Mouse (Mus musculus): ENCODE data around the gene Il2. TPM values are rescaled to one million over a fixed set of nuclear protein-coding genes. Genes with fewer than 3 reads are reported as not detected.

The Il2 gene
- polyA plus RNA-seq (2015; fragmentation: Nextera tagmentation; extraction: Ambion mirVana) = 0.46 and 0.61 TPM in 2 replicates

DNA sequence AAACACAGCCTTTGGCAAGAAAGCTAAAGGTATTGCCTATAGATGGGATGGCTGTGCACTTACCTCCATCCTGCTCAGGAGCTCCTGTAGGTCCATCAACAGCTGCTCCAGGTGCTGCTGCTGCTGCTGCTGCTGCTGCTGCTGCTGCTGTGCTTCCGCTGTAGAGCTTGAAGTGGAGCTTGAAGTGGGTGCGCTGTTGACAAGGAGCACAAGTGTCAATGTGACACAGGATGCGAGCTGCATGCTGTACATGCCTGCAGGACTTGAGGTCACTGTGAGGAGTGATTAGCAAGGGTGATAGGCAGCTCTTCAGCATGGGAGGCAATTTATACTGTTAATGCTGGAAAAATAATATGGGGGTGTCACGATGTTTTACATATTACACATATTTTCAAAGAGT, at the start of gene Il2:
Il2 (minus strand) TSS at position 305 of the 400 bp plus-strand sequence.
- DNase-seq (ENCODE audit: low spot score) (no peak), ATAC-seq (replicated peaks; ENCODE audit: low FRiP score, low read depth) (no peak)
- WGBS = 67% methylated on average over 4 of the region's 4 CpGs
- H3K9me3 ChIP-seq (replicated peaks; ENCODE audit: low read length) = no peaks in the 10 kb centered on the region
- no peaks in the 10 kb centered on the region for H3K27me3 ChIP-seq (ENCODE audit: insufficient read depth, low read length)
- no peak for TF ChIP-seq CTCF (IDR thresholded peaks at IDR 0.05; ENCODE audit: low read depth)
- H3K36me3 ChIP-seq (ENCODE audit: insufficient read depth, low read length) = no peaks in the 10 kb centered on the region
- no peak within 1 kb of the TSS for H3K4me3 ChIP-seq (replicated peaks; ENCODE audit: low read depth, low read length)
- no peak within 1 kb of the TSS for H3K4me2 ChIP-seq (ENCODE audit: low read length)
- no peak within 1 kb of the TSS for H3K9ac ChIP-seq (ENCODE audit: low read depth, low read length)
- H3K27ac ChIP-seq = no peak within 1 kb of the TSS
- no peaks in the 10 kb centered on the region for H3K4me1 ChIP-seq (replicated peaks; ENCODE audit: insufficient read depth, low read length)

DNA sequence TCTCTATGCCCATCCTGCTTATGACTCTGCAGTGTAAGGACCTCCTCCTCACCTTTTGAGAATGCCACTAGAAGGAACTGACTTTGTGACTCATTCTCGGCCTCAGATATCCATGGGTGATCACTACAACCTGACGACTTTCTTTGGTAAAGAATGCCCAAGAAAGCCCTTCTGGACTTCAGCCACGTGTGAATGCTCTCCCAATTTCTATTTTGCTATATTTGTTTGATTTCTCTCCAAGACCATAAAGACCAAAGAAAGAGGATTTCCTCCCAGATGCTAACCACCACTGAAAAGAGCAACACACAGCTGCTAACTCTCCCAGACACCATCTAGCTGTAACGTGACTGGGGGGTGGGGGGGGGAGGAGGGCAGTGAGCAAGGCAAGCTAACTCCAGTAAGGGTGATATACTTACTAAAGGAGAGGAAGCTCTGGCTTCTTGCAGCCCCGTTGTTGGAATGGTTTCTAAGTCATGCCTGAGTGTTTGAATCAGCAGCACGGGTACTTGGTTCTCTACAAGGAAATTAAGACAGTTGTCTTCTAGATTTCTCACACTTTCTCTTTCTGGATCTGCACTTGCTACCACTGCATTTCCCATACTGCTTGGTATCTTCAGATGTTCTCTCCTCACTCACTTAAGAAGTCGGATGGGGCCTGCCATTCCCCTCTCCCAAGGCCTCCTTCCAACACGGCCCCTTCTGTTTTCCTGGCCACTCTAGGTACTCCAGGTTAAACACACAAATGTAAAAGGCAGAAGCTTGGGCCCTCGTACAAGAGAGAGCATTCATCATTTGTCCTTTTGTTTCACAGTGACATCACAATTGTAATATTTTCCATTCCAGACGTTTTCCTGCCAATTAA, 49.2 kb upstream of the Il2 start:
- Histone ChIP-seq H3K36me3 (ENCODE audit: insufficient read depth, low read length) (no peaks in the 10 kb centered on the region), H3K4me3 (replicated peaks; ENCODE audit: low read depth, low read length) (no peak overlapping the region), H3K9me3 (replicated peaks; ENCODE audit: low read length) (no peaks in the 10 kb centered on the region), H3K9ac (ENCODE audit: low read depth, low read length) (no peak overlapping the region), H3K27me3 (ENCODE audit: insufficient read depth, low read length) (no peaks in the 10 kb centered on the region), H3K4me1 (replicated peaks; ENCODE audit: insufficient read depth, low read length) (no peaks in the 10 kb centered on the region), H3K27ac (no peak overlapping the region), H3K4me2 (ENCODE audit: low read length) (no peak overlapping the region)
- DNase-seq (ENCODE audit: low spot score) (no peak), ATAC-seq (replicated peaks; ENCODE audit: low FRiP score, low read depth) (no peak)
- 63% methylated on average over 10 of the region's 10 CpGs for WGBS
- no peak for TF ChIP-seq CTCF (IDR thresholded peaks at IDR 0.05; ENCODE audit: low read depth)

DNA sequence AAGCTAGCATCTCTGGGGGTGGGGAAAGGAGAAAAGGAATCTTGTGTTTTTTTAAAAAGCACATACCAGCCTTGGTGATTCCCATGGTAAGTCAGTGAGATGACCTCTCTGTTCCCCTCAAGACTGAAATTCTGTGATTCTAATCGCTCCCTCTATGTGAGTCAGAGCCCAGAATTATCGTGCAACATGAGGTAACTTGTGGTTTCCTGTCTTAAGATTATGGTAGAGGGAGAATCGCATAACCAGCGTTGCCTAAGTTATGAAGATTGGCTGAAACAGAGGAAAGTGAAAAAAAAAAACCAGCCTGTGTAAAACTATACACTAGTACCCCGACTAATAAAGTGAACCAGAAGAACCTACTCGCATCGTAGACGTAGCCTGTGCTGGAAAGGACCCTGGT, 47.5 kb upstream of the Il2 start:
- ATAC-seq (replicated peaks; ENCODE audit: low FRiP score, low read depth) (no peak), DNase-seq (ENCODE audit: low spot score) (no peak)
- 87% methylated on average over 8 of the region's 8 CpGs for WGBS
- TF ChIP-seq CTCF (IDR thresholded peaks at IDR 0.05; ENCODE audit: low read depth) = no peak
- no peak overlapping the region for H3K4me3 ChIP-seq (replicated peaks; ENCODE audit: low read depth, low read length)
- no peaks in the 10 kb centered on the region for H3K27me3 ChIP-seq (ENCODE audit: insufficient read depth, low read length)
- no peaks in the 10 kb centered on the region for H3K36me3 ChIP-seq (ENCODE audit: insufficient read depth, low read length)
- no peaks in the 10 kb centered on the region for H3K4me1 ChIP-seq (replicated peaks; ENCODE audit: insufficient read depth, low read length)
- no peak overlapping the region for H3K27ac ChIP-seq
- no peak overlapping the region for H3K4me2 ChIP-seq (ENCODE audit: low read length)
- no peaks in the 10 kb centered on the region for H3K9me3 ChIP-seq (replicated peaks; ENCODE audit: low read length)
- no peak overlapping the region for H3K9ac ChIP-seq (ENCODE audit: low read depth, low read length)

DNA sequence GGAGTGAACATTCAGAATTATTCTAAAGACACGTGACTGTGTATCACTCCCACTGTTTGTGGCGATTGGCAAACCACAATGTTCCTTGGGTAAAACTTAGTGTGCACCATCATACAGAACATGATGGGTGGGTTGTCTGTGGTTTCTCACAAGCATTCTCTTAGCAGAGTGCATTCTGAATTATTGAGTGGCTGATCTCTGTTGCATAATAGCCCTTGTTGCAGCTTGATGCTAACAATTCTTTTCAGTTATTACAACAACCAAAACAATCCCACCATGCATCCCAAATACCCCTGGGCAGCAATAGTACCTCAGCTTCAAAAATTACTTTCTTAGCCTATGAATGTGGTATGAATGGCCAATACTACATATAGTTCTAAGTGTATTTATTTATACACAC, 43.5 kb upstream of the Il2 start:
- H3K27me3 ChIP-seq (ENCODE audit: insufficient read depth, low read length) = no peaks in the 10 kb centered on the region
- ATAC-seq (replicated peaks; ENCODE audit: low FRiP score, low read depth) = no peak
- no peak overlapping the region for H3K9ac ChIP-seq (ENCODE audit: low read depth, low read length)
- no peaks in the 10 kb centered on the region for H3K4me1 ChIP-seq (replicated peaks; ENCODE audit: insufficient read depth, low read length)
- H3K36me3 ChIP-seq (ENCODE audit: insufficient read depth, low read length) = no peaks in the 10 kb centered on the region
- WGBS = 99% methylated on average over 2 of the region's 2 CpGs
- no peak for TF ChIP-seq CTCF (IDR thresholded peaks at IDR 0.05; ENCODE audit: low read depth)
- no peaks in the 10 kb centered on the region for H3K9me3 ChIP-seq (replicated peaks; ENCODE audit: low read length)
- DNase-seq (ENCODE audit: low spot score) = no peak
- no peak overlapping the region for H3K4me2 ChIP-seq (ENCODE audit: low read length)
- H3K4me3 ChIP-seq (replicated peaks; ENCODE audit: low read depth, low read length) = no peak overlapping the region
- H3K27ac ChIP-seq = no peak overlapping the region

DNA sequence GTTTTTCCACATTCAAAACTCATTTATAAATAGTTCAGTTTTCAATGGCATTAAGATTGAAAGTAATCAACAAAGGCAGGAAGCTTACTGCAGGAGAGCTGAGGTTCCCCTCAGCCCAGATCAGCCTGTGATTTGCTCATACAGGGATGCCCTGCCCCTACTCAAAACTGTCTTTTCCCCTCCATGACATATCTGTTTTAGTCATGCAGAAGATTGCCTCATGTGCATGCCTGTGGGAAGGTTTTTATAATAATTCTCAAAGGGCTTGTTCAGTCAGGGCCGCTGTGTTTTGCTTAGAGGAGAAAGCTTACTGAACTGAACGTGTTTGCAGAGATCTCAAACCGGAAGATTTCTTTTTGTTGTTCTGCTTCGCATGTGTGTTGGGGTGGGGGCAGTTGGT, 35.3 kb upstream of the Il2 start:
- Histone ChIP-seq H3K27me3 (ENCODE audit: insufficient read depth, low read length) (no peaks in the 10 kb centered on the region), H3K4me2 (ENCODE audit: low read length) (no peak overlapping the region), H3K9me3 (replicated peaks; ENCODE audit: low read length) (no peaks in the 10 kb centered on the region), H3K27ac (no peak overlapping the region), H3K4me1 (replicated peaks; ENCODE audit: insufficient read depth, low read length) (no peaks in the 10 kb centered on the region), H3K36me3 (ENCODE audit: insufficient read depth, low read length) (no peaks in the 10 kb centered on the region), H3K9ac (ENCODE audit: low read depth, low read length) (no peak overlapping the region), H3K4me3 (replicated peaks; ENCODE audit: low read depth, low read length) (no peak overlapping the region)
- ATAC-seq (replicated peaks; ENCODE audit: low FRiP score, low read depth) (no peak), DNase-seq (ENCODE audit: low spot score) (no peak)
- WGBS = 70% methylated on average over 4 of the region's 4 CpGs
- no peak for TF ChIP-seq CTCF (IDR thresholded peaks at IDR 0.05; ENCODE audit: low read depth)

DNA sequence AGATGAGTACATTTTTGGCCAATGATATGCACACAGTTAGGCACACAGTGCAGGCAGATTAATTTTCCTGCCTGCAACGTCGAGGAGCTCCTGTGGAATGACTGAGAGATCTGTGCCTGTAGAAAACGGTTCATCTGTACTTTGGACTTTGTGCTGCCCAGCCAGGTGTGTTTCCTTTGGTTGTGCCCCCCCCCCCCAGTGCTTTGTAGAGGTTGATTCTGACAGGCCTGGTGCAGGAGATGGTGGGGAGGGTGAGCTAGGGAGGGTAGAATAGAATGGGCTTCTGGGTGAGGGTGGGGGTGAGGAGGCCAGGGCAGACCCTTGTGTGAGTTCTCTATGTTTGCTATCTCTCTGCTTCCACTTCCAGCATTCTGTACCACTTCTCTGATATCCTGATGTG, 32.5 kb upstream of the Il2 start:
- Histone ChIP-seq H3K27ac (no peak overlapping the region), H3K4me2 (ENCODE audit: low read length) (no peak overlapping the region), H3K27me3 (ENCODE audit: insufficient read depth, low read length) (no peaks in the 10 kb centered on the region), H3K9me3 (replicated peaks; ENCODE audit: low read length) (no peaks in the 10 kb centered on the region), H3K36me3 (ENCODE audit: insufficient read depth, low read length) (no peaks in the 10 kb centered on the region), H3K4me1 (replicated peaks; ENCODE audit: insufficient read depth, low read length) (no peaks in the 10 kb centered on the region), H3K4me3 (replicated peaks; ENCODE audit: low read depth, low read length) (no peak overlapping the region), H3K9ac (ENCODE audit: low read depth, low read length) (no peak overlapping the region)
- TF ChIP-seq CTCF (IDR thresholded peaks at IDR 0.05; ENCODE audit: low read depth) = no peak
- ATAC-seq (replicated peaks; ENCODE audit: low FRiP score, low read depth) (no peak), DNase-seq (ENCODE audit: low spot score) (no peak)
- WGBS = 65% methylated on average over 3 of the region's 3 CpGs
